ENCODE assay signal across 8 mouse cellular contexts in the genomic region with DNA sequence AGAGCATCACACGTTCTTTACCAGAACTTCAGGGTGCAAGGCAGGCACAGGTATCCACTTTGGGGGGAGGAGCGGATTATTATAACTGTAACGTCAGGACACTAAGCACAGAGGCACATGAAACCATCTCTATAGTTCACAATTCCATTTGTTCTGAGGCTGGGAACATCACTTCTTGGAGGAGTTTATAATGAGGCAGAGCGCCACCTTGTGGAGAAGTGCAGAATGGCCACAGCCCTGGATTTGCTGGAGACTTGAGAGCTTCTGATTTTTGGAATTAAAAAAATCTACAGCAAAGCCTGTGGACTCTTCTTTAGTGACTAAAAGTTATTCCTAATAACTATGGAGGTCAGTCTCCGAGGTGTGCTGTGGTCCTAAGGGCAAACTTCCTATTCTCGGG. TPM values are rescaled to one million over a fixed set of nuclear protein-coding genes. Genes with fewer than 3 reads are reported as not detected.
A peak's percentile ranks its signal among the peaks of the same experiment; 100 is the strongest.
DNase-seq lines count a peak whose midpoint lies in the region; ATAC-seq and TF ChIP-seq lines count a peak whose summit lies in the region.

No protein-coding gene starts in this region.

- H3K27ac ChIP-seq in midbrain, embryonic 11.5 days (ENCODE audit: low read depth, low read length), result no peak overlapping the region
- no peak overlapping the region for H3K27ac ChIP-seq in midbrain, embryonic 15.5 days
- no peak overlapping the region for H3K27ac ChIP-seq in liver, embryonic 14.5 days

- ATAC-seq in midbrain, embryonic 11.5 days (ENCODE audit: low FRiP score), result no peak
- no peak for ATAC-seq in midbrain, embryonic 15.5 days (replicated peaks)
- ATAC-seq in liver, embryonic 14.5 days (ENCODE audit: insufficient read depth), result no peak

- no peaks in the 10 kb centered on the region for H3K36me3 ChIP-seq in midbrain, embryonic 11.5 days (ENCODE audit: control insufficient read depth, insufficient read depth, low read length)
- no peaks in the 10 kb centered on the region for H3K36me3 ChIP-seq in midbrain, embryonic 15.5 days (replicated peaks)
- no peaks in the 10 kb centered on the region for H3K36me3 ChIP-seq in liver, embryonic 14.5 days (replicated peaks; ENCODE audit: control insufficient read depth, insufficient read depth, low read depth)

- TF ChIP-seq CTCF in liver, embryonic 14.5 days (IDR thresholded peaks at IDR 0.05; ENCODE audit: low read depth), result peak; percentile 78

- no peak overlapping the region for H3K4me3 ChIP-seq in midbrain, embryonic 11.5 days (ENCODE audit: low read depth, low read length)
- no peak overlapping the region for H3K4me3 ChIP-seq in midbrain, embryonic 15.5 days
- H3K4me3 ChIP-seq in liver, embryonic 14.5 days (ENCODE audit: insufficient read depth in 1 of 2, low read depth in 2 of 2, low read length in 2 of 2), result no peak overlapping the region

- H3K4me1 ChIP-seq in midbrain, embryonic 11.5 days (ENCODE audit: control insufficient read depth, insufficient read depth, low read length), result peaks cover 6% of the 10 kb centered on the region
- H3K4me1 ChIP-seq in midbrain, embryonic 15.5 days, result peaks cover 13% of the 10 kb centered on the region
- no peaks in the 10 kb centered on the region for H3K4me1 ChIP-seq in liver, embryonic 14.5 days (replicated peaks; ENCODE audit: control insufficient read depth in 2 of 2, insufficient read depth in 2 of 2, low read length in 1 of 2)

- H3K9ac ChIP-seq in midbrain, embryonic 11.5 days (ENCODE audit: low read length), result no peak overlapping the region
- no peak overlapping the region for H3K9ac ChIP-seq in midbrain, embryonic 15.5 days
- no peak overlapping the region for H3K9ac ChIP-seq in liver, embryonic 14.5 days (replicated peaks)

- TF ChIP-seq EP300 in liver, embryonic 14.5 days (IDR thresholded peaks at IDR 0.05; ENCODE audit: low read depth), result no peak

- WGBS in midbrain, embryonic 11.5 days, result 31% methylated on average over 6 of the region's 6 CpGs
- WGBS in midbrain, embryonic 15.5 days, result 30% methylated on average over 6 of the region's 6 CpGs
- 20% methylated on average over 6 of the region's 6 CpGs for WGBS in liver, embryonic 14.5 days (ENCODE audit: insufficient replicate concordance)

- DNase-seq in midbrain, embryonic 11.5 days (ENCODE audit: low spot score, missing footprints), result peak; percentile 98
- DNase-seq in adrenal gland, postnatal 14 days, result peak; percentile 78
- DNase-seq in embryo, embryonic 9.5 days (ENCODE audit: extremely low spot score), result peak; percentile 67
- DNase-seq in kidney, postnatal 10 days, result peak; percentile 82
- DNase-seq in liver, embryonic 14.5 days (ENCODE audit: low read depth in 3 of 3, low spot score in 3 of 3), result peak in 2 of 3 experiments; percentile 9 to 14
- DNase-seq in right cerebral cortex, postnatal 14 days, result peak; percentile 78
- DNase-seq in yolk sac, embryonic 10.5 days (ENCODE audit: low spot score), result no peak

- no peaks in the 10 kb centered on the region for H3K27me3 ChIP-seq in midbrain, embryonic 11.5 days (ENCODE audit: control insufficient read depth, insufficient read depth, low read length)
- 0 out of 2 replicates have a peak, but pooled peaks cover 4% of the 10 kb centered on the region for H3K27me3 ChIP-seq in midbrain, embryonic 15.5 days (replicated peaks)
- H3K27me3 ChIP-seq in liver, embryonic 14.5 days (ENCODE audit: control insufficient read depth, insufficient read depth, low read length), result no peaks in the 10 kb centered on the region; the same call in 1 of the 2 replicates

- H3K9me3 ChIP-seq in midbrain, embryonic 11.5 days (ENCODE audit: control insufficient read depth, low read length), result no peaks in the 10 kb centered on the region
- H3K9me3 ChIP-seq in midbrain, embryonic 15.5 days, result no peaks in the 10 kb centered on the region
- H3K9me3 ChIP-seq in liver, embryonic 14.5 days (ENCODE audit: control insufficient read depth, low read length), result no peaks in the 10 kb centered on the region

- no peak overlapping the region for H3K4me2 ChIP-seq in midbrain, embryonic 11.5 days
- no peak overlapping the region for H3K4me2 ChIP-seq in midbrain, embryonic 15.5 days
- H3K4me2 ChIP-seq in liver, embryonic 14.5 days (ENCODE audit: low read depth), result no peak overlapping the region

RNA-seq across cellular contexts. Expression of gene Anxa2, which starts 49.1 kb away (rescaled TPM):
- 176 and 180 TPM in 2 replicates for polyA plus RNA-seq in midbrain, embryonic 11.5 days (2014; fragmentation: Nextera tagmentation; extraction: Ambion mirVana)
- polyA plus RNA-seq in midbrain, embryonic 15.5 days (2015; fragmentation: Nextera tagmentation; extraction: Ambion mirVana), result 123 and 142 TPM in 2 replicates
- total RNA-seq in adrenal gland, postnatal 14 days (2021), result 302 and 335 TPM in 2 replicates
- polyA plus RNA-seq in liver, embryonic 14.5 days (2012; rRNA removed), result 49.7 and 65.6 TPM in 2 replicates
- 88.3 and 99.8 TPM in 2 replicates for polyA plus RNA-seq in liver, embryonic 14.5 days (2014; fragmentation: Nextera tagmentation; extraction: Ambion mirVana)
